Mouse (Mus musculus) C2C12 (cell line): ENCODE data around the gene Tcl1b3. TPM values are rescaled to one million over a fixed set of nuclear protein-coding genes. Genes with fewer than 3 reads are reported as not detected.
"Not testable (repeated sequence)": the region's sequence is repeated elsewhere in the genome, so short reads cannot be mapped to it uniquely, and the experiment has no call there.

Experiments
- H3K27me3 ChIP-seq: one replicate; pipeline ENCODE4 v1.6.1; 2011; ENCODE audit not compliant: control insufficient read depth, insufficient read depth, insufficient read length
- H3K36me3 ChIP-seq: one replicate; pipeline ENCODE4 v1.6.1; 2011; ENCODE audit not compliant: control insufficient read depth, insufficient read depth
- H3K4me3 ChIP-seq: one replicate; pipeline ENCODE4 v1.5.1; 2011; ENCODE audit warnings: mild to moderate bottlenecking, control low read depth; ENCODE audit not compliant: poor library complexity, insufficient read depth, severe bottlenecking
- H3K79me2 ChIP-seq: one replicate; pipeline ENCODE4 v1.6.1; 2011; ENCODE audit not compliant: control insufficient read depth, insufficient read depth
- H3K79me3 ChIP-seq: one replicate; pipeline ENCODE4 v1.6.1; 2011; ENCODE audit warnings: low read depth, control low read depth
- H3ac ChIP-seq: one replicate; pipeline ENCODE3; 2011; ENCODE audit warnings: low read depth; ENCODE audit not compliant: control insufficient read depth, insufficient read length
- CEBPB ChIP-seq: IDR thresholded peaks from one replicate; pipeline ENCODE4 v1.6.1; 2011; ENCODE audit warnings: low read depth, mild to moderate bottlenecking, control low read depth, moderate library complexity
- CTCF ChIP-seq: IDR thresholded peaks from one replicate; pipeline ENCODE4 v1.5.1; 2011; ENCODE audit not compliant: control insufficient read depth, insufficient read depth, insufficient read length
- FOSL1 ChIP-seq: IDR thresholded peaks from one replicate; pipeline ENCODE4 v1.8.0; 2011; ENCODE audit warnings: mild to moderate bottlenecking, low read length; ENCODE audit not compliant: poor library complexity, insufficient read depth, severe bottlenecking
- MAX ChIP-seq: IDR thresholded peaks from one replicate; pipeline ENCODE4 v1.6.1; 2011; ENCODE audit warnings: mild to moderate bottlenecking, control low read depth
- MYOD1 ChIP-seq: IDR thresholded peaks from one replicate; pipeline ENCODE4 v1.6.1; 2011; ENCODE audit warnings: low read depth; ENCODE audit not compliant: control insufficient read depth, insufficient read length
- MYOG ChIP-seq: IDR thresholded peaks from one replicate; pipeline ENCODE4 v1.6.1; 2011; ENCODE audit not compliant: control insufficient read depth, insufficient read length; ENCODE audit errors: extremely low read depth
- USF1 ChIP-seq: IDR thresholded peaks from one replicate; pipeline ENCODE4 v1.6.1; 2011; ENCODE audit warnings: low read depth, mild to moderate bottlenecking, control low read depth, moderate library complexity
- polyA plus RNA-seq: library from polyadenylated mRNA; unstranded; fragments of >200 nt; fragmentation: generic; extraction: Trizol; gene quantifications from one replicate; pipeline ENCODE4 v1.2.1, GENCODE M21; 2012; ENCODE audit warnings: missing spikeins

Gene Tcl1b3
- polyA plus RNA-seq, 1 experiment, result not detected

DNA sequence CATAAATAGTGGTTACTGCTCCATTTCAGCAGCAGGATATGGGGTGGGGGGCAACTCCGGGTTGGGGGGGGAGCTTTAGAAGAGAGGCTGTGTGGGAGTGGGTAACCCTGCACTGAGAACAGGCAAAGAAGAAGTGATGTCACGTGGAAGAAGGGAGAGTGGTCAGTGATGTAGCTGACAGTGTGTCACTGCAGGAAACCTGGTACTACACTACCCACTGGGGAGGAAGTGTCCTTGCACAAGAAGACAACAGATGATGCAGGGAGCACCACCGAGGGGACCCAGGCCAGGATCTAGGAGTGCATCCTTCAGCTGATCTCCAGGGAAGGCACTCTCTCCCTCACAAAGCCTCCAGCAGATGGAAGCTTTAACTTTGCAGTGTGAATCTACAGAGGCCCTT is 24.1 kb upstream of the Tcl1b3 start:
- Histone ChIP-seq H3K79me2 (no peaks in the 10 kb centered on the region), H3K79me3 (no peaks in the 10 kb centered on the region), H3ac (no peak overlapping the region), H3K36me3 (no peaks in the 10 kb centered on the region), H3K4me3 (no peak overlapping the region), H3K27me3 (no peaks in the 10 kb centered on the region)
- TF ChIP-seq CTCF (no peak), FOSL1 (no peak), USF1 (no peak), MYOD1 (no peak), CEBPB (no peak), MAX (no peak), MYOG (no peak)

DNA sequence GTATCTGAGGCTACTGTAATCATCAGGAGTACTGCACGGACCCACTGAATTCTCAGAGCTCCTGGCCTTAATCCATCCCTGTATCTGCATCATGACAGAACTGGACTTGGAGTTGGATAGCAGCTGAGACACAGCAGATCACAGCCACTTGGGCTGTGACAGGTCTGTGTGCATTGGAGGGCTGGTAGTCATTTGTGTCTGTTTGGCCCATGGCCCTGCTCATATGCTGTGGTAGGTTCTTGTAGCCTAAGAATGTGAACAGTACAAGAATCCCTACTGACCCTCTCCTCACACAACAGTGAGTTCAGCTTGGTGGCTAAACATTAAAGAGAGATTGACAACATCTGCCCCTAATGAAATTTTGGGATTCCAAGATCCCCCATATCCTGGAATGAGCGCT is 17.5 kb upstream of the Tcl1b3 start:
- no peak overlapping the region for H3ac ChIP-seq
- H3K27me3 ChIP-seq, result no peaks in the 10 kb centered on the region
- TF ChIP-seq MAX, result no peak
- no peak for TF ChIP-seq MYOG
- no peak for TF ChIP-seq CEBPB
- no peak for TF ChIP-seq CTCF
- H3K4me3 ChIP-seq, result no peak overlapping the region
- no peaks in the 10 kb centered on the region for H3K79me2 ChIP-seq
- H3K79me3 ChIP-seq, result no peaks in the 10 kb centered on the region
- no peaks in the 10 kb centered on the region for H3K36me3 ChIP-seq

- H3K79me3 ChIP-seq, H3K4me3 ChIP-seq, H3ac ChIP-seq, H3K27me3 ChIP-seq, H3K36me3 ChIP-seq, H3K79me2 ChIP-seq: not testable (repeated sequence)
These were observed 16.5 kb upstream of the Tcl1b3 start for GRCm38 (mm10) chr12:105174318-105174717.

GRCm38 (mm10) chr12:105176044-105176443 is 14.8 kb upstream of the Tcl1b3 start, which contains the start of gene Tcl1b5:
TSS of gene Tcl1b5 (plus strand) at chr12:105176344.
- not testable (repeated sequence) for H3K27me3 ChIP-seq, H3K79me2 ChIP-seq, H3ac ChIP-seq, H3K79me3 ChIP-seq, H3K4me3 ChIP-seq, H3K36me3 ChIP-seq

DNA sequence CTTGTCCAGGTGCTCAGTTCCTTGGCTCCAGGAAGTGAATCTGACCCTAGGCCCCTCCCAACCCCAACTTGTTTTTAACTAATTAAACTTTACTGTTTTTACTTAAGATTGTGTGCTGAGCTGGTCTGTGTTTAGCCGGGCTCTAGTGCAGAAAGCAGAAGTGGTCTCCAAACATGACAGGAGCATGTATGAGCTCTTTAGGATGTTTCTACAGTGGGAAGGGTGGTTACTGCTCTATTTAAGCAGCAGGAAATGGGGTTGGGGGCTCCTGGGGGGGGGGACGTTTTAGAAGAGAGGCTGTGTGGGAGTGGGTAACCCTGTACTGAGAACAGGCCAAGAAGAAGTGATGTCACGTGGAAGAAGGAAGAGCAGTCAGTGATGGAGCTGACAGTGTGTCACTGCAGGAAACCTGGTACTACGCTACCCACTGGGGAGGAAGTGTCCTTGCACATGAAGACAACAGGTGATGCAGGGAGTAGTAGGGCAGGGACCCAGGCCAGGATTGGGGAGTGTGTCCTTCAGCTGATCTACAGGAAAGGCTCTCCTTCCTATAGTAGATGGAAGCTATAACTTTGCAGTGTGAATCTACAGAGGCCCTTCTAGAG is 9.7 kb upstream of the Tcl1b3 start:
- H3K79me2 ChIP-seq, H3K4me3 ChIP-seq, H3K79me3 ChIP-seq, H3ac ChIP-seq, H3K27me3 ChIP-seq, H3K36me3 ChIP-seq: not testable (repeated sequence)

DNA sequence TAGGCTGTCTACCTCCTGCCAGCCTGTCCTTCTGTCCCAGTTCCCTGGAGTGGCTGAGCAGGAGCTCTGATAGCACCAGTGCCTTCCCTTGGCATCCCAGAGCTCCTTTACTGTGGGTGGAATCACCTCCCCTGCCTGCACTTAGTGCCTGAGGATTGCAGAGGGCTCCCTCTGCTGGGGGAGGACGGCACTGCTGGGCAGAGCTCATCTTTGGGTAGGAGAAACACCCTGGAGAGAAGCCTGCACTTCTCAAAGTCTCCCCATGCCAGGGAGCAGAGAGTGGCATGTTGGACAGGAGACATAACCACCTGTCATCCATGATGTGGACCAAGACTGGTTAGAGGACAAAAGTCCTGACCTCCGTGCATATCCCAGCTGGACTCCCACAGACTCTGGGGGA is 1.9 kb upstream of the Tcl1b3 start:
- not testable (repeated sequence) for H3K79me3 ChIP-seq, H3K27me3 ChIP-seq, H3K36me3 ChIP-seq, H3K4me3 ChIP-seq, H3K79me2 ChIP-seq, H3ac ChIP-seq

DNA sequence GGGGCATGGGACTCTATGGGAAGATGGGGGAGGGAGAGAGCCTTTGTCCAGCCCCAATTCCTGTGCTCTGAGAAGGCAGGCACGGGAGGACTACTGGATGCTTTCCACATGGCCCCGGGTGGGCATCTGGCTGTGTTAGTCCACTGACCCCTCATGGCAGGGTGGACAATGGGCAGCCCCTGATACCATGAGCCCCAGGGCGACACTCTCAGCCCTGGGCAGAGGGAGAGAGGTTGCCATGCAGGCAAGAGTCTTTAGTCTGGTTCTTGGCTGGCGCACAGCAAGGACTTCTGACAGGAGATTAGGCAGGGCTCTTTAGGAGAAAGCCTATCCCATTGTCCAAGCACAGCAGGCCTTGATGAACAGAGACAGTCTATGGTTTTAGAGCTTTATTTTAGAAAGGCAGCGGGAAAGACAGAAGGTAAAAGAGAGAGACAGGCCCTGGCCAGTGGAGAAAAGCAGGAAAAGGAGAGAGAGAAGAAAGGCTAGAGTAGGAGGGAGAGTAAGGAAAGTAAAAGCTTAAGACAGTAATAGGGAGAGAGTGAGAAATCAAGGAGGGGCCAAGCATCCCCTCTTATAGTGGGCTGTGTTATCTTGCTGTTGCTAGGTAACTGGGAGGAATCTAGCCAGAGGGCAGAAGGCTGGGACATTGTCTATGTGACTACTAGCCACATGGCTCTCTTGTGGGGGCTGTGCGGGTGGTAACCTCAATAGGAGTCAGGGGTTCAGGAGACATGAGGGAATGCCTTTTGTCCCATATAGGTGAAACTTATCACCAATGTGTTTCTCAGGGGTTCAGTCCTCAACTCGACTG is 9.0 kb downstream of the Tcl1b3 start:
- H3ac ChIP-seq, H3K36me3 ChIP-seq, H3K27me3 ChIP-seq, H3K79me2 ChIP-seq, H3K79me3 ChIP-seq, H3K4me3 ChIP-seq: not testable (repeated sequence)

- H3K36me3 ChIP-seq, H3K27me3 ChIP-seq, H3K79me3 ChIP-seq, H3K79me2 ChIP-seq, H3K4me3 ChIP-seq, H3ac ChIP-seq: not testable (repeated sequence)
These were observed 10.8 kb downstream of the Tcl1b3 start, which contains the start of gene Tcl1b4 for GRCm38 (mm10) chr12:105201657-105202056. TSS of gene Tcl1b4 (plus strand) at chr12:105201957.
